Mouse (Mus musculus) forebrain, embryonic 10.5 days (tissue): Measurements from ENCODE around the gene AU040320. TPM values are rescaled to one million over a fixed set of nuclear protein-coding genes. Genes with fewer than 3 reads are reported as not detected.
A peak's percentile ranks its signal among the peaks of the same experiment; 100 is the strongest.

Experiments used
- DNase-seq: peaks from one replicate; pipeline ENCODE4 v3.0.0-alpha.2; 2017; ENCODE audit warnings: low spot score; ENCODE audit errors: extremely low spot score
- H3K27ac ChIP-seq: fragments of 300-500 bp; sonication (generic); 2 replicates; pipeline ENCODE4 v1.5.1; 2016; ENCODE audit warnings: mild to moderate bottlenecking
- H3K27me3 ChIP-seq: fragments of 300-500 bp; sonication (generic); 2 replicates; pipeline ENCODE4 v1.6.1; 2016; ENCODE audit warnings: mild to moderate bottlenecking; ENCODE audit not compliant: poor library complexity, severe bottlenecking
- H3K36me3 ChIP-seq: fragments of 300-500 bp; sonication (generic); replicated peaks from 2 replicates; pipeline ENCODE4 v1.6.1; 2016; ENCODE audit warnings: mild to moderate bottlenecking, moderate library complexity
- H3K4me1 ChIP-seq: fragments of 300-500 bp; sonication (generic); 2 replicates; pipeline ENCODE4 v1.6.1; 2016
- H3K4me3 ChIP-seq: fragments of 300-500 bp; sonication (generic); 2 replicates; pipeline ENCODE4 v1.5.1; 2016; ENCODE audit warnings: mild to moderate bottlenecking, moderate library complexity
- H3K9me3 ChIP-seq: fragments of 300-500 bp; sonication (generic); 2 replicates; pipeline ENCODE4 v1.6.1; 2016; ENCODE audit warnings: mild to moderate bottlenecking, moderate library complexity
- WGBS: fragments of 180-500 bp; shearing (Covaris S2); methylation state at CpG from one replicate; pipeline ENCODE4 v1.1.7; 2016; 5-methylcytosine and 5-hydroxymethylcytosine counted together
- polyA plus RNA-seq: library from polyadenylated mRNA; unstranded; fragments of >200 nt; fragmentation: Nextera tagmentation; extraction: Ambion mirVana; gene quantifications from 2 replicates; pipeline ENCODE4 v1.2.1, GENCODE M21; 2016

Gene AU040320
- 20.9 and 23.7 TPM in 2 replicates for polyA plus RNA-seq

GRCm38 (mm10) chr4:126753268-126754230 is at the start of gene AU040320, which contains the start of gene Ncdn:
AU040320 (plus strand) TSS chr4:126753544.
Ncdn (minus strand) TSS chr4:126753438.
- H3K4me3 ChIP-seq = peak within 1 kb of the TSS; percentile 93
- 0 out of 2 replicates have a peak, but pooled peaks cover 4% of the 10 kb centered on the region for H3K27me3 ChIP-seq
- WGBS = under 1% methylated on average over 70 of the region's 71 CpGs
- H3K4me1 ChIP-seq = peaks cover 62% of the 10 kb centered on the region
- peaks cover 42% of the 10 kb centered on the region for H3K36me3 ChIP-seq
- peak within 1 kb of the TSS; percentile 97 for H3K27ac ChIP-seq
- DNase-seq = peak; percentile 98
- H3K9me3 ChIP-seq = no peaks in the 10 kb centered on the region

DNA sequence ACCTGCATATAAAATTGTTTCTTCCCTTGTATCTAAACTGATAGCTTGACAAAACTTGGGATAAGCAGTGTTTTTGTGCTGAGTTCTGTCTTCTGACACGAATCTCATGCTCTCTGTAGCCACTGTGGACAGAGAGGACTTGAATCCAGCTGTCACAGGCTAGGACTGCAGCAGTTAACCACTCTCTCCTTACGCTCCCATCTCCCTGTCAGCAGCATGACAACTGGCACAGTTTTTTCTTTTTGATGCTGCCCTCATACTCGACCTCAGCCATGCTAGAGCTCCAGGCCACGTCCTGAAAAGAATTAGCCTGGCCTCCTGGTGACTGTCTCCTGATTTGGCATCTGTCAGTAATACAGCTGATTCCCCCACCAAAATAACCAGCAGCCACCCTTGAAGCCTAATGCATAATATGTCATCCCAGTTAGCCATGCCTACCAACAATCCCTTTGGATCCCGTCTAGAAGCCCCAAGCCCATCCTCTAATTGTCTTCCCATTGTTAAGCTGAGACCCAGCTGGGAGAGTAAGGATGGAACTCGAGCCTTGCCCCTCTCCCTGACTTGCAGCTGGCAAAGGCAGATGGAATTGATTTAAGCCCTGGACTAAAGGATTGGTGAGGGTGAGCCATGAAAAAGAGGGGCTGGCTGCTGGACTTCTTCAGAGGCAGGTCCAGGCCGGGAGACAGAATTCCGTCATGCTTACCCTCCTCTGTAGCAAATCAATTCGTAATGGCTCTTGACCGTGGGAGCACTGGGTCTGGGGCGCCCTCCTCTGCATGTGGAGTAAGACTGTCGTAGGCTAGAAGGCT is 46.5 kb upstream of the AU040320 start:
- Histone ChIP-seq H3K36me3 (peaks cover 89% of the 10 kb centered on the region), H3K4me1 (peaks cover 18% of the 10 kb centered on the region), H3K27ac (peak overlapping the region; percentile 4; the same call in 1 of the 2 replicates), H3K27me3 (no peaks in the 10 kb centered on the region), H3K9me3 (no peaks in the 10 kb centered on the region), H3K4me3 (no peak overlapping the region)
- WGBS = 62% methylated on average over 12 of the region's 12 CpGs
- peak; percentile 35 for DNase-seq

- H3K36me3 ChIP-seq = peaks cover 89% of the 10 kb centered on the region
- DNase-seq = no peak
These were observed 45.9 kb upstream of the AU040320 start for GRCm38 (mm10) chr4:126707439-126707826.

DNA sequence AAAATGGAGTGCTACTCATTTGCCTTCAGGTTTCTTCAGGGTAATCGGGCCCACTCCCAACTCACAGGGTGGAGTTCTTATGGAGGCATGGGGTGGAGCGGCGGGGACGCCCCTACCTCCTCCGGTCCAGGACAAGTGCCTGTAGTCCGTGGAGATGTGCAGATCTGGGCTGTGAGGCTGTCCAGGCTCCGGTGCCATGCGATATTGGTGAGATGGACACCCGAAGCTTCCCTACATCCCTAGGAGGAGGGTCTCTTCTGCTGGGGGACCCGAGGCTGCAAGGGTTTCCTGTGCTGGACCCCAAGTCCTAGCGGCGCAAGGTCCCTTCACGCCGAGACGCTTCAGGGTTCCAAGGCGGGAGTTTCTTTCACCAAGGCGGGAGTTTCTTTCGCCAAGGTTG is 21.2 kb upstream of the AU040320 start:
- Histone ChIP-seq H3K36me3 (no peaks in the 10 kb centered on the region), H3K9me3 (no peaks in the 10 kb centered on the region), H3K27ac (no peak overlapping the region), H3K4me3 (peak overlapping the region; percentile 24), H3K4me1 (peaks cover 35% of the 10 kb centered on the region), H3K27me3 (peaks cover 84% of the 10 kb centered on the region)
- no peak for DNase-seq
- WGBS = 1% methylated on average over 18 of the region's 18 CpGs

More at GRCm38 (mm10) chr4:126707439-126707826, 45.9 kb upstream of the AU040320 start:
- Histone ChIP-seq H3K4me3 (no peak overlapping the region), H3K27ac (peak overlapping the region; percentile 4; the same call in 1 of the 2 replicates), H3K4me1 (peaks cover 18% of the 10 kb centered on the region), H3K9me3 (no peaks in the 10 kb centered on the region), H3K27me3 (no peaks in the 10 kb centered on the region)
- WGBS = 71% methylated on average over 5 of the region's 5 CpGs

GRCm38 (mm10) chr4:126732531-126733380 is 20.6 kb upstream of the AU040320 start:
- Histone ChIP-seq H3K4me3 (peak overlapping the region; percentile 24), H3K27me3 (peaks cover 91% of the 10 kb centered on the region), H3K27ac (no peak overlapping the region), H3K9me3 (no peaks in the 10 kb centered on the region), H3K4me1 (peaks cover 35% of the 10 kb centered on the region), H3K36me3 (no peaks in the 10 kb centered on the region)
- DNase-seq = no peak
- 4% methylated on average over 26 of the region's 26 CpGs for WGBS

- Histone ChIP-seq H3K4me3 (peak overlapping the region; percentile 5), H3K27me3 (peaks cover 100% of the 10 kb centered on the region), H3K4me1 (peaks cover 35% of the 10 kb centered on the region), H3K27ac (no peak overlapping the region), H3K36me3 (no peaks in the 10 kb centered on the region), H3K9me3 (no peaks in the 10 kb centered on the region)
- no peak for DNase-seq
- 4% methylated on average over 16 of the region's 16 CpGs for WGBS
These were observed 19.2 kb upstream of the AU040320 start for GRCm38 (mm10) chr4:126734001-126734603.

DNA sequence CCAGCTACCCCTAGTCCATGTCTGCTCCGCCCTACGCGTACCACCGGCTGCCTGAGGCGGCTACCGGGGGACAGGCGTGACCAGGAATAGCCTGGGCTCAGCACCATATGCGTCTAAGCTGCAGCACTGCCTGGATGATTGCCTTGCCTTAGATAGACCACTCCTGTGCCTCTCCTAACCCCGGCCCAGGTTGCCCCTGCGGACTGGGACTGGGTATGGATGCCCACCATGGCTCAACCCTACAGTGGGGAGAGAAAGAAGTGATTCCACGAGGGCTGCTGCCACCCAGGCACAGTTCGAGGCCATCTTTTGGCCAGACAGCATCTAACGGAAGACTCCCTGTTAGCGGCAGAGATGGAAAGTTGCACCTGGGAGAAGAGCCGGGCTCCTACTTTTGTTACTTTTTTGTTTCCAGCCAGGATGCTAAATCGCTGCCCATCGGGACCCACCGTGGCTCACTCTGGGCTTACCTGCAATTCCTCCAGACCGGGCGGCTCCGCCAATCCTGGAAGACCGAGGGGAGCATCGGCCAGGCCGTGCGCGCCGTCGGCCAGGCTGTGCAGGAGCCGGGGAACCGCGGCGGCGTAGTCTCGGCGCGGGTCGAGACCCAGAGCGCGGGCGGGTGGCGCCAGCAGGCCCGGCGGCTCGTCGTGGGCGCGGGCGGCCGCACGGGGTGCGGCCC is 18.5 kb upstream of the AU040320 start:
- H3K4me3 ChIP-seq = peak overlapping the region; percentile 35
- H3K27ac ChIP-seq = no peak overlapping the region
- peaks cover 41% of the 10 kb centered on the region for H3K4me1 ChIP-seq
- DNase-seq = peak; percentile 44
- H3K36me3 ChIP-seq = no peaks in the 10 kb centered on the region
- peaks cover 100% of the 10 kb centered on the region for H3K27me3 ChIP-seq
- 2% methylated on average over 51 of the region's 51 CpGs for WGBS
- H3K9me3 ChIP-seq = no peaks in the 10 kb centered on the region

DNA sequence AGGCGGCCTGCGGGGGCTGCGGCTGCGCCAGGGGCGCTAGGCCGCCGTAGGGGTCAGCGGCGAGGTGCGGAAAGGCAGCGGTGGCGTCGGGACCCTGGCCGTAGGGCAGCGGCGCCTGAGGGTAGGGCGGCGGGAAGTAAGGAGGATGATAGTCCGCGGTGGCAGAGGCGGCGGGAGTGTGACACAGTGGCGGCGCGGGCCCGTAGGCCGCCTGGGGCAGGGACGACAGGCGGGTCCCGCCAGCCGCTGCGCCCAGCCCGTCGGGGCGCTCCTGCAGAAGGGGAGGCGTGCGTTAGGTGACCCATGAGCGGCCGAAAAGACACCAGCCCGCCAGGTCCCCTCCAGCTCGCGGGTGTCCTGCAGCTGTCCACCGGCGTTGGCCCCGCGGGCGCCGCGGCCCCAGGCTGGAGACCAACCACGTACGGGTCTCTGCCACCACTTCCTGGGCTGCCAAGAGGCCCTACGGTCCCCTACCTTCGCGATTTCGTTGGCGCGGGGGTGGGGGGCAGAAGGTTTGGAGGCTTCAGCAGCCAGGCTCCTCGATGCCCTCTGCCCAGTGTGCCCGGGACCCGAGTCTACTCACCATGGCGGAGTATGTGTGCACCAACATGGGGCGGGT is 17.9 kb upstream of the AU040320 start:
- Histone ChIP-seq H3K4me3 (peak overlapping the region; percentile 35), H3K9me3 (no peaks in the 10 kb centered on the region), H3K36me3 (no peaks in the 10 kb centered on the region), H3K4me1 (peaks cover 47% of the 10 kb centered on the region), H3K27ac (no peak overlapping the region), H3K27me3 (peaks cover 100% of the 10 kb centered on the region)
- 2% methylated on average over 61 of the region's 62 CpGs for WGBS
- peak; percentile 41 for DNase-seq

DNA sequence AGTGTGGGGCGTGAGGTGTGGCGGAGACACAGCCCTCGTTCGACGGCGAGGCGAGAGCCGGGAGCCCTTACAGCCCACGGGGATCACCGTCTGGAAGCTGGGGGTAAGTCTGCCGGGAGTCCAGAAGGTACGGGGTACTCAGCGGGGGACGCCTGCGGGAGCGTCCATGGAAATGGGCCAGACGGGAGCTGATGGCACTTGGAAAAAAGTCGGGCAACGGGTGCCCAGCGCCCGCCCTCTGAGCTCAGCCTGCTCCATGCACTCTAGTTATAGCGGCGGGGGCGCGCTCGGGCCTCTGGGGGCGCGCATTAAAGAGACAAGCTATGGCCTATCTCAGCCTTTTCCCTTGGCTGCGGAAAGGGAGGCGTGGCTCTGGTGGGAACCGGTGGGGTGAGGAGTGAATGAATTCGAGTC is 17.3 kb upstream of the AU040320 start, which contains the start of gene Tfap2e:
Tfap2e (minus strand) TSS at position 240 of the 414 bp plus-strand sequence.
- DNase-seq = peak; percentile 56
- no peaks in the 10 kb centered on the region for H3K9me3 ChIP-seq
- WGBS = under 1% methylated on average over 32 of the region's 32 CpGs

DNA sequence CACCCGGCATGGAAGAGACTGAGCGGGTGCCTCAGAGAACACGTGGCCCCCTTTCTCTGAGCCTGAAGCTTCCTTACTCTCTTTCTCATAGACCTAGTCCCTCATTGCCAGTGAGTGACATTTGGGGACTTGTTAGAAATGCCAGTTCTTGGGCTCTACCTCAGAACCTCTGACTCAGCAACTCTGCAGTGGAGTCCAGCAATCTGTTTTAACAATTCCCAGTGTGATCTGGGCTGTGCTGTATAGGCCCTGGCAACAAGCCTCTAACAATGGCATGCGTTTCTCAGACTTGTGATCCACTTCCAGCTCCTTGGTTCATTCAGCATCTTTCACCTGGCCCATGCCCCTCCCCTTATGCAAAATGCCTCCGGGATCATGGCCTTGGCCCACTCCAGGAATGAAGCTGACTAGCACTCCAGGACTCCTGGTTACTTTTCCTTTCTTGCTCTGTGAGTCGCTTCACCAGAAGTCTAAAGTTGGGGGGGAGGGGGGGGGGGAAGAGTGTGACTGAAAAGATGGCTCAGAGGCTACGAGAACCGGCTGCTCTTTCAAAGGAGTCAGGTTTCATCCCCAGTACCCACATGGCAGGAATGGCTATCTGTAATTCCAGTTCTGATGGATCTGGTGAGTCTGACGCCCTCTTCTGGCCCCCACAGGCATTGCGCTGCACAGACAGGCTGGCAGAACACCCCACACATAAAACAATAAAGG is 13.2 kb upstream of the AU040320 start:
- peaks cover 96% of the 10 kb centered on the region for H3K27me3 ChIP-seq
- peak; percentile 29 for DNase-seq

More for the DNA sequence above, 17.3 kb upstream of the AU040320 start, which contains the start of gene Tfap2e:
- Histone ChIP-seq H3K4me1 (peaks cover 49% of the 10 kb centered on the region), H3K4me3 (peak within 1 kb of the TSS; percentile 35), H3K36me3 (no peaks in the 10 kb centered on the region), H3K27me3 (peaks cover 98% of the 10 kb centered on the region), H3K27ac (no peak within 1 kb of the TSS)

More for the DNA sequence above, 13.2 kb upstream of the AU040320 start:
- no peak overlapping the region for H3K4me3 ChIP-seq
- peaks cover 10% of the 10 kb centered on the region for H3K36me3 ChIP-seq
- H3K4me1 ChIP-seq = peaks cover 56% of the 10 kb centered on the region
- H3K9me3 ChIP-seq = no peaks in the 10 kb centered on the region
- WGBS = 15% methylated on average over 10 of the region's 10 CpGs
- H3K27ac ChIP-seq = no peak overlapping the region
